In genomic region chr10:84020023-84020620, GRCm38 (mm10) we compare ENCODE assay signal across 10 mouse cellular contexts.
DNase-seq lines count a peak whose midpoint lies in the region; ATAC-seq and TF ChIP-seq lines count a peak whose summit lies in the region.
"Had no signal": no experiment of that assay in that cellular context is flagged by ENCODE, and none has a peak within 500 bp of the region (broad histone marks: within the 10 kb centered on the region; RNA-seq: fewer than 3 reads in every experiment).

No protein-coding gene starts in this region.

- peak; percentile 60 for DNase-seq in kidney, adult 2 months
- peak; percentile 29 for DNase-seq in MEL-GATA-1-ER (ENCODE audit: extremely low read depth, low read depth)
- peak; percentile 19 to 38 for DNase-seq in cerebellum, adult 18-20 months
- peak; percentile 30 for DNase-seq in gastrocnemius, postnatal 25 days
- DNase-seq in layer of hippocampus, postnatal 10 days (ENCODE audit: low spot score in 2 of 2), result peak; percentile 60 to 64
- DNase-seq in midbrain, postnatal 0 days (ENCODE audit: low spot score), result peak; percentile 59

- H3K27me3 ChIP-seq in kidney, adult 2 months (replicated peaks; ENCODE audit: control insufficient read depth, insufficient read depth, low read length), result no peaks in the 10 kb centered on the region
- H3K27me3 ChIP-seq in kidney, embryonic 15.5 days, result no peaks in the 10 kb centered on the region
- H3K27me3 ChIP-seq in midbrain, postnatal 0 days (ENCODE audit: insufficient read depth, low read length), result no peaks in the 10 kb centered on the region
- H3K27me3 ChIP-seq: embryonic facial prominence, embryonic 15.5 days; lung, embryonic 15.5 days had no signal

- H3K27ac ChIP-seq in kidney, adult 2 months (ENCODE audit: insufficient read depth, low read depth, low read length), result no peak overlapping the region
- H3K27ac ChIP-seq in kidney, embryonic 15.5 days, result no peak overlapping the region
- no peak overlapping the region for H3K27ac ChIP-seq in midbrain, postnatal 0 days (ENCODE audit: low read depth, low read length)
- H3K27ac ChIP-seq: embryonic facial prominence, embryonic 15.5 days; lung, embryonic 15.5 days had no signal

- H3K4me2 ChIP-seq in kidney, embryonic 15.5 days, result no peak overlapping the region
- H3K4me2 ChIP-seq in midbrain, postnatal 0 days (ENCODE audit: low read depth, low read length, poor library complexity, severe bottlenecking), result no peak overlapping the region
- H3K4me2 ChIP-seq: embryonic facial prominence, embryonic 15.5 days; lung, embryonic 15.5 days had no signal

- ATAC-seq in kidney, embryonic 15.5 days (replicated peaks; ENCODE audit: low FRiP score), result no peak
- no peak for ATAC-seq in midbrain, postnatal 0 days (ENCODE audit: low FRiP score)
- ATAC-seq in activated CD4-positive, CD25-positive, alpha-beta regulatory T cell, adult 4 months, result no peak

- no peak overlapping the region for H3K9ac ChIP-seq in kidney, embryonic 15.5 days
- no peak overlapping the region for H3K9ac ChIP-seq in midbrain, postnatal 0 days (replicated peaks; ENCODE audit: low read length, poor library complexity, severe bottlenecking)
- H3K9ac ChIP-seq: embryonic facial prominence, embryonic 15.5 days; lung, embryonic 15.5 days had no signal

- peak; percentile 57 for TF ChIP-seq CTCF in kidney, adult 2 months (conservative IDR thresholded peaks at IDR 0.05; ENCODE audit: insufficient read depth, insufficient read length, low read depth, low read length)
- TF ChIP-seq CTCF in midbrain, postnatal 0 days (IDR thresholded peaks at IDR 0.05), result peak; percentile 68

- peaks cover 3% of the 10 kb centered on the region; the same call in 1 of the 2 replicates for H3K4me1 ChIP-seq in kidney, adult 2 months (ENCODE audit: control insufficient read depth, insufficient read depth, low read length)
- H3K4me1 ChIP-seq in kidney, embryonic 15.5 days, result peaks cover 24% of the 10 kb centered on the region
- no peaks in the 10 kb centered on the region for H3K4me1 ChIP-seq in midbrain, postnatal 0 days (ENCODE audit: insufficient read depth, low read length)

- H3K4me3 ChIP-seq in kidney, adult 2 months (ENCODE audit: insufficient read depth, low read depth, low read length), result no peak overlapping the region
- no peak overlapping the region for H3K4me3 ChIP-seq in kidney, embryonic 15.5 days (replicated peaks)
- no peak overlapping the region for H3K4me3 ChIP-seq in midbrain, postnatal 0 days (ENCODE audit: low read depth, low read length)
- H3K4me3 ChIP-seq: embryonic facial prominence, embryonic 15.5 days; lung, embryonic 15.5 days had no signal

- no peaks in the 10 kb centered on the region for H3K36me3 ChIP-seq in kidney, adult 2 months (ENCODE audit: control insufficient read depth, insufficient read depth, low read length)
- no peaks in the 10 kb centered on the region for H3K36me3 ChIP-seq in kidney, embryonic 15.5 days
- H3K36me3 ChIP-seq in midbrain, postnatal 0 days (ENCODE audit: insufficient read depth, low read length), result no peaks in the 10 kb centered on the region
- H3K36me3 ChIP-seq: embryonic facial prominence, embryonic 15.5 days; lung, embryonic 15.5 days had no signal

- WGBS in kidney, adult 2 months, result 47% methylated on average over 10 of the region's 10 CpGs
- 44% methylated on average over 10 of the region's 10 CpGs for WGBS in kidney, embryonic 15.5 days
- 51% methylated on average over 10 of the region's 10 CpGs for WGBS in midbrain, postnatal 0 days

- H3K9me3 ChIP-seq in kidney, embryonic 15.5 days (replicated peaks), result no peaks in the 10 kb centered on the region
- H3K9me3 ChIP-seq in midbrain, postnatal 0 days (ENCODE audit: low read length), result no peaks in the 10 kb centered on the region
- H3K9me3 ChIP-seq: embryonic facial prominence, embryonic 15.5 days; lung, embryonic 15.5 days had no signal

- TF ChIP-seq POLR2A in kidney, adult 2 months (IDR thresholded peaks at IDR 0.05; ENCODE audit: low read depth, low read length), result no peak
